Mouse (Mus musculus): ENCODE measurements around the gene Cyb561. TPM values are rescaled to one million over a fixed set of nuclear protein-coding genes. Genes with fewer than 3 reads are reported as not detected.

Cyb561 gene
- polyA plus RNA-seq, 1 experiment from 2014 or later = 70.5 TPM

DNA sequence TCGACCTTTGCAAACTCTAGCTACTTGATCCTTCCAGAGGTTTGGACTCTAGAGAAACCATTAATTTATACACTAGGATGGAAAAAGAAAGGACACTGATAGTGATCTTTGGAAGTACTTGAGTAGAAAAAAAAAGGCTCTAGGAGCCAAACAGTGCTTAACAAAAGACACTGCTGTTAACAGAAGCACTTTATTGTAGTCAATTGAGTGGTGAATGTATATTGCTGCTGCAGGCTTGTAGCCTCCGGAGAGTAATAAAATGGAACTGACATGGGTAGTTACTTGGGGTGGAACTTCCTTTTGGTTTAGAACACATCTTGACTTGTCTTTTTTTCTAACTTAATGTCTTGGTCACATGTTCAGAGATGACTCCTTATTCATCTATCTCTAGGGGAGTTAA is 43.5 kb downstream of the Cyb561 start:
- Histone ChIP-seq H3K4me1 (no peaks in the 10 kb centered on the region), H3K9ac (no peak overlapping the region), H3K27me3 (replicated peaks) (no peaks in the 10 kb centered on the region), H3K36me3 (replicated peaks) (peaks cover 14% of the 10 kb centered on the region), H3K4me3 (no peak overlapping the region), H3K9me3 (no peaks in the 10 kb centered on the region), H3K27ac (no peak overlapping the region), H3K4me2 (no peak overlapping the region)
- 70% methylated on average over 2 of the region's 2 CpGs for WGBS
- no peak for ATAC-seq (replicated peaks)

GRCm38 (mm10) chr11:105908926-105909325 is 44.2 kb downstream of the Cyb561 start:
- Histone ChIP-seq H3K36me3 (replicated peaks) (peaks cover 12% of the 10 kb centered on the region), H3K9me3 (no peaks in the 10 kb centered on the region), H3K4me2 (no peak overlapping the region), H3K4me1 (no peaks in the 10 kb centered on the region), H3K27me3 (replicated peaks) (no peaks in the 10 kb centered on the region), H3K4me3 (no peak overlapping the region), H3K27ac (no peak overlapping the region), H3K9ac (no peak overlapping the region)
- WGBS = 85% methylated on average over 8 of the region's 8 CpGs
- no peak for ATAC-seq (replicated peaks)

GRCm38 (mm10) chr11:105907381-105907780 is 45.8 kb downstream of the Cyb561 start:
- 94% methylated on average over 1 of the region's 1 CpGs for WGBS
- Histone ChIP-seq H3K9ac (no peak overlapping the region), H3K27ac (no peak overlapping the region), H3K4me2 (no peak overlapping the region), H3K36me3 (replicated peaks) (peaks cover 13% of the 10 kb centered on the region; the same call in 1 of the 2 replicates), H3K4me3 (no peak overlapping the region), H3K27me3 (replicated peaks) (no peaks in the 10 kb centered on the region), H3K9me3 (no peaks in the 10 kb centered on the region), H3K4me1 (no peaks in the 10 kb centered on the region)
- ATAC-seq (replicated peaks) = no peak

DNA sequence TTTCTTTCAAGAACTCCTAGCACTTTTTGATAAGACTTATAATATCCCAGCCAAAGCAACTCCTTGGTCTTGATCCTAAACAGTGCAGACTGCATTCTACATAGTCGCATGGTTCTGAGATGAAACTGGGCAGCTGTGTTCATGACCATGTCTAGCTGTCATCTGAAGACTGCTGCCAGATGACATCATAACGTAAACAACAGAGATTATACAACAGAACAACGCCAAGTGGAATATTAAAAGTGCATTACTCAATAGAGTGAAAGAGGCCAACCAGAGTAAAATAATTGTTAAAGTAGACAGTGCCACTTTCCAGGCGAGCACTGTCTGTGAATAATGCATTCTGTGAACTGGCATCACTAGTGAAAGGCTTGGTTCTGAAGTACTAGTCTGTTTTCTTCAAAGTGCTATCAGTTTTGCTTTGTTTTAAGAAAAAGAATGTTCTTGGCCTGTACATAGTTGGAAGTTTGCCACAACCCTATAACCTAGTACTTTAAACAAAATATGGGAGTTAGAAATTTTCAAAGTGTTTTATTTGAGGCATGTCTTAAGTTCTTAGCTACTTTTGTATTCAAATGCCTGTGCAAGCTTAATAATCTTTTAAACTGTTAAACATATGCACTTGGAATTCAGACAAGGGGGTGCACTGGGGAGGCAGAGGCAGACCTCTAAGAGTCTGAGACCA is 47.5 kb downstream of the Cyb561 start:
- no peak overlapping the region for H3K9ac ChIP-seq
- no peaks in the 10 kb centered on the region for H3K27me3 ChIP-seq (replicated peaks)
- no peak overlapping the region for H3K4me2 ChIP-seq
- H3K9me3 ChIP-seq = no peaks in the 10 kb centered on the region
- no peaks in the 10 kb centered on the region for H3K4me1 ChIP-seq
- H3K36me3 ChIP-seq (replicated peaks) = peaks cover 20% of the 10 kb centered on the region; the same call in 1 of the 2 replicates
- H3K27ac ChIP-seq = no peak overlapping the region
- H3K4me3 ChIP-seq = no peak overlapping the region
- 81% methylated on average over 4 of the region's 4 CpGs for WGBS
- ATAC-seq (replicated peaks) = no peak

GRCm38 (mm10) chr11:105902956-105903355 is 50.2 kb downstream of the Cyb561 start:
- H3K27me3 ChIP-seq (replicated peaks) = no peaks in the 10 kb centered on the region
- WGBS = 79% methylated on average over 1 of the region's 1 CpGs
- H3K4me3 ChIP-seq = no peak overlapping the region
- H3K27ac ChIP-seq = no peak overlapping the region
- no peaks in the 10 kb centered on the region for H3K4me1 ChIP-seq
- H3K4me2 ChIP-seq = no peak overlapping the region
- no peak overlapping the region for H3K9ac ChIP-seq
- H3K36me3 ChIP-seq (replicated peaks) = peaks cover 15% of the 10 kb centered on the region; the same call in 1 of the 2 replicates
- no peak for ATAC-seq (replicated peaks)
- H3K9me3 ChIP-seq = no peaks in the 10 kb centered on the region

- Histone ChIP-seq H3K9me3 (no peaks in the 10 kb centered on the region), H3K27ac (no peak overlapping the region), H3K9ac (no peak overlapping the region), H3K27me3 (replicated peaks) (no peaks in the 10 kb centered on the region), H3K36me3 (replicated peaks) (peaks cover 15% of the 10 kb centered on the region), H3K4me1 (no peaks in the 10 kb centered on the region), H3K4me2 (no peak overlapping the region), H3K4me3 (no peak overlapping the region)
- 66% methylated on average over 2 of the region's 2 CpGs for WGBS
- ATAC-seq (replicated peaks) = no peak
Measured at GRCm38 (mm10) chr11:105901501-105901900, 51.6 kb downstream of the Cyb561 start.

DNA sequence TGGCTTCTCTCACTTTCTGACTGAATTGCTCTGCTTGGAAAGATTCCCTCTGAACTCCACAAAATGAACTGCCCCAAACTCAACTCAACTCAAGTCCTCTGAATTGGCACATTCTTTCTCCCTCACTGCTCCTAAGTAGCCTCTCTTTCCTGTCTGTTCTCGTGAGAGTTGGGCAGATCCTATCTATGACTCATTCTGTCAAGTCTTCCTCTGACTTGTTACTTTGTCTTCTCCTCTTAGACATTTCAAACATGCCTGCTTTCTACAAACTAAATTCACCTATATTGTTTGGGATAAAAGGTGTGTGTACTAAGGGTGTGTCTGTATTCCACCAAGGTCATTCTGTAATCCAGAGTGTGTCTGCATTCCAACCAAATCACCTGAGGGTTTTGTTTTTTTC is 54.0 kb downstream of the Cyb561 start:
- H3K36me3 ChIP-seq (replicated peaks) = peaks cover 15% of the 10 kb centered on the region

DNA sequence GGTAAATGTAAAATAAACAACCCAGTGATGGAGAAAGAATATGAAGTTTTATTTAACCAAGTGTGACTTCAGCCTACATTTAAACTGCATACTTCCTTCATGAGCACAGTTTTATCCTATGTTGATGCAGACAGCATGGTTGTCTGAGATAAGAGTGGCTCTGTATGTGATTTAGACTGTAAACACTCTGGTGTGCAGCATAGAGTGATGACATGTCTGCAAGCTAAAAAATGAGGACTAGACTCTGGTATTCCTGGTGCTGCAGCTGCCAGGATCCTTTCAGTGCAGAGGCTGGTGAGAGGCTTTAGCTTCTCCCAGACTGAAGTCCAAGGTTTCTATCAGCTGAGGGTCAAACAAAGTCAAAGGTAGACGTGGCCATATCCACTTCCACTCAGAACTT is 65.9 kb downstream of the Cyb561 start:
- Histone ChIP-seq H3K27me3 (replicated peaks) (no peaks in the 10 kb centered on the region), H3K27ac (no peak overlapping the region), H3K4me2 (no peak overlapping the region), H3K9ac (no peak overlapping the region), H3K4me1 (no peaks in the 10 kb centered on the region), H3K9me3 (no peaks in the 10 kb centered on the region), H3K4me3 (no peak overlapping the region), H3K36me3 (replicated peaks) (peaks cover 13% of the 10 kb centered on the region; the same call in 1 of the 2 replicates)
- no peak for ATAC-seq (replicated peaks)
- 70% methylated on average over 1 of the region's 1 CpGs for WGBS

More for the DNA sequence above, 54.0 kb downstream of the Cyb561 start:
- no peak for ATAC-seq (replicated peaks)
- Histone ChIP-seq H3K27me3 (replicated peaks) (no peaks in the 10 kb centered on the region), H3K4me2 (no peak overlapping the region), H3K4me3 (no peak overlapping the region), H3K9ac (no peak overlapping the region), H3K27ac (no peak overlapping the region), H3K4me1 (no peaks in the 10 kb centered on the region), H3K9me3 (no peaks in the 10 kb centered on the region)
- 61% methylated on average over 1 of the region's 1 CpGs for WGBS

GRCm38 (mm10) chr11:105885558-105885957 is 67.6 kb downstream of the Cyb561 start:
- peaks cover 14% of the 10 kb centered on the region; the same call in 1 of the 2 replicates for H3K36me3 ChIP-seq (replicated peaks)
- 91% methylated on average over 1 of the region's 1 CpGs for WGBS
- ATAC-seq (replicated peaks) = no peak

More at GRCm38 (mm10) chr11:105885558-105885957, 67.6 kb downstream of the Cyb561 start:
- Histone ChIP-seq H3K4me3 (no peak overlapping the region), H3K4me1 (no peaks in the 10 kb centered on the region), H3K4me2 (no peak overlapping the region), H3K9ac (no peak overlapping the region), H3K9me3 (no peaks in the 10 kb centered on the region), H3K27me3 (replicated peaks) (no peaks in the 10 kb centered on the region), H3K27ac (no peak overlapping the region)

Other genes starting within 250 kb of the Cyb561 start
- 6.1 and 6.5 TPM in 2 replicates for gene Ace, start 14.6 kb upstream of the Cyb561 start, polyA plus RNA-seq (2015; fragmentation: Nextera tagmentation; extraction: Ambion mirVana)
- gene Ace3, start 41.3 kb upstream of the Cyb561 start, polyA plus RNA-seq (2015; fragmentation: Nextera tagmentation; extraction: Ambion mirVana) = not detected in 2 replicates
- 1.7 and 2.0 TPM in 2 replicates for gene Kcnh6, start 54.8 kb upstream of the Cyb561 start, polyA plus RNA-seq (2015; fragmentation: Nextera tagmentation; extraction: Ambion mirVana)
- gene Dcaf7, start 83.5 kb upstream of the Cyb561 start, polyA plus RNA-seq (2015; fragmentation: Nextera tagmentation; extraction: Ambion mirVana) = 165 and 174 TPM in 2 replicates
- 7.1 and 7.7 TPM in 2 replicates for gene Taco1, start 112.7 kb upstream of the Cyb561 start, polyA plus RNA-seq (2015; fragmentation: Nextera tagmentation; extraction: Ambion mirVana)
- 13.7 and 14.9 TPM in 2 replicates for gene Map3k3, start 131.3 kb upstream of the Cyb561 start, polyA plus RNA-seq (2015; fragmentation: Nextera tagmentation; extraction: Ambion mirVana)
- gene Gm10840, start 207.5 kb upstream of the Cyb561 start, polyA plus RNA-seq (2015; fragmentation: Nextera tagmentation; extraction: Ambion mirVana) = 0.72 TPM in 1 of 2 replicates, not detected in the other
- gene Limd2, start 207.5 kb upstream of the Cyb561 start, polyA plus RNA-seq (2015; fragmentation: Nextera tagmentation; extraction: Ambion mirVana) = 167 and 179 TPM in 2 replicates
- 28.1 and 29.1 TPM in 2 replicates for gene Strada, start 248.8 kb upstream of the Cyb561 start, polyA plus RNA-seq (2015; fragmentation: Nextera tagmentation; extraction: Ambion mirVana)